Mouse (Mus musculus): ENCODE measurements around the gene Flrt3.

DNA sequence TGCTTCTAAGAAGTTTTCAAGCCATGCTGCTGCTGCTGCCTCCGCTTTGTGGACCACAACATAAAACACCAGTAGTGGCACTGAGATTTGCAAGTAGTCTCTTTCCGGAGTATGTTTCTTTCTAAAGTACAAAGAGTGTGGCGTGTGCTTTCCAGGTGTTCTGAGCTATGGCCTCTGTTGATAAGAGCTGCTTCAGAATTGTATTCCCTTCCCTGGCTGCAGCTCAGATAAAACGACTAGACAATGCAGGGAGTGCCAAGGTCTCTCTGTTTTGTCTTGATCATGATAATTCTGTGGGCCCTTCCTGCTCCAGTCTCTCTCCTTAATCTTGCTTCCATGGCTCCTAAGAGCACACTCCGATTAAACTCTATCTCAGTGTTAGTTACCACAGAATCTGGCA lies 36.3 kb upstream of the Flrt3 start:
- TF ChIP-seq CTCF (IDR thresholded peaks at IDR 0.05; ENCODE audit: low read depth), result no peak
- no peak for TF ChIP-seq EP300 (IDR thresholded peaks at IDR 0.05; ENCODE audit: low read depth)

Measured in liver, postnatal 0 days (tissue).